Mouse (Mus musculus): ENCODE measurements around the gene Zfp280c. TPM values are rescaled to one million over a fixed set of nuclear protein-coding genes. Genes with fewer than 3 reads are reported as not detected.

The Zfp280c gene
- total RNA-seq (2021), result 1 to 10 TPM; 4.2 to 4.7 TPM
- long read RNA-seq, experiment 1, partial matches to known transcripts, result 0 of 1 reads
- long read RNA-seq, experiment 1, other reads (novel, unspliced or antisense), result 1 of 1 reads
- long read RNA-seq, experiment 2, result 0 reads

GRCm38 (mm10) chrX:48594099-48594760, at the start of gene Zfp280c:
Zfp280c (minus strand) TSS chrX:48594504.
- DNase-seq, result peak; percentile 60

- no peak for DNase-seq
Observed at GRCm38 (mm10) chrX:48637032-48637431, 42.7 kb upstream of the Zfp280c start.

- no peak for DNase-seq
Observed at GRCm38 (mm10) chrX:48624054-48624420, 29.7 kb upstream of the Zfp280c start.

GRCm38 (mm10) chrX:48623379-48624053, 29.2 kb upstream of the Zfp280c start, which contains the start of gene Slc25a14:
Slc25a14 (plus strand) TSS chrX:48623413.
- DNase-seq, result peak; percentile 60

GRCm38 (mm10) chrX:48623049-48623378, 28.7 kb upstream of the Zfp280c start:
- DNase-seq, result no peak

GRCm38 (mm10) chrX:48604872-48605271, 10.6 kb upstream of the Zfp280c start:
- DNase-seq, result no peak

- no peak for DNase-seq
Observed at GRCm38 (mm10) chrX:48596906-48597305, 2.6 kb upstream of the Zfp280c start.

GRCm38 (mm10) chrX:48596053-48596452, 1.7 kb upstream of the Zfp280c start:
- DNase-seq, result no peak

GRCm38 (mm10) chrX:48593721-48594098, 594 bp downstream of the Zfp280c start:
- no peak for DNase-seq

GRCm38 (mm10) chrX:48583332-48583731, 11.0 kb downstream of the Zfp280c start:
- DNase-seq, result no peak

- DNase-seq, result peak; percentile 31
Observed at GRCm38 (mm10) chrX:48532175-48532574, 62.1 kb downstream of the Zfp280c start.

GRCm38 (mm10) chrX:48526435-48526834, 67.9 kb downstream of the Zfp280c start:
- DNase-seq, result no peak

- no peak for DNase-seq
Observed at GRCm38 (mm10) chrX:48525866-48526265, 68.4 kb downstream of the Zfp280c start.

- DNase-seq, result no peak
Observed at GRCm38 (mm10) chrX:48525332-48525731, 69.0 kb downstream of the Zfp280c start.

- DNase-seq, result no peak
Observed at GRCm38 (mm10) chrX:48523512-48523911, 70.8 kb downstream of the Zfp280c start.

- no peak for DNase-seq
Observed at GRCm38 (mm10) chrX:48521651-48522050, 72.7 kb downstream of the Zfp280c start.

- DNase-seq, result no peak
Observed at GRCm38 (mm10) chrX:48519549-48520085, 74.7 kb downstream of the Zfp280c start.

- DNase-seq, result peak; percentile 6
Observed at GRCm38 (mm10) chrX:48518808-48519548, 75.3 kb downstream of the Zfp280c start, which contains the start of gene Rab33a. Rab33a (plus strand) TSS chrX:48519285.

GRCm38 (mm10) chrX:48518211-48518807, 76.0 kb downstream of the Zfp280c start:
- no peak for DNase-seq

GRCm38 (mm10) chrX:48513824-48514223, 80.5 kb downstream of the Zfp280c start:
- DNase-seq, result no peak

GRCm38 (mm10) chrX:48513166-48513807, 81.0 kb downstream of the Zfp280c start, which contains the start of gene Aifm1:
Aifm1 (minus strand) TSS chrX:48513563.
- peak; percentile 95 for DNase-seq

- DNase-seq, result no peak
Observed at GRCm38 (mm10) chrX:48493763-48494162, 100.5 kb downstream of the Zfp280c start.
